20 mouse cellular contexts compared by ENCODE assay signal in genomic region chr4:87751515-87751864, GRCm38 (mm10).
DNase-seq lines count a peak whose midpoint lies in the region; ATAC-seq lines count a peak whose summit lies in the region.
"Had no signal": no experiment of that assay in that cellular context is flagged by ENCODE, and none has a peak within 500 bp of the region (broad histone marks: within the 10 kb centered on the region; RNA-seq: fewer than 3 reads in every experiment).

No protein-coding gene starts in this region.

- ATAC-seq in erythroid progenitor cell, adult 5-6 weeks (replicated peaks; ENCODE audit: low FRiP score, poor library complexity, severe bottlenecking): peak; percentile 72
- peak; percentile 73 for ATAC-seq in liver, embryonic 15.5 days (ENCODE audit: insufficient read depth)
- peak; percentile 59 for ATAC-seq in megakaryocyte-erythroid progenitor cell, adult 5-6 weeks (replicated peaks; ENCODE audit: low FRiP score, low TSS enrichment, poor library complexity, severe bottlenecking)
- ATAC-seq: forebrain, embryonic 16.5 days; intestine, embryonic 15.5 days had no signal

- peaks cover 20% of the 10 kb centered on the region for H3K4me1 ChIP-seq in liver, embryonic 15.5 days (replicated peaks)
- H3K4me1 ChIP-seq in embryonic facial prominence, embryonic 10.5 days: 0 out of 2 replicates have a peak, but pooled peaks cover 6% of the 10 kb centered on the region
- H3K4me1 ChIP-seq: hindbrain, embryonic 12.5 days; intestine, embryonic 15.5 days had no signal

- intact Hi-C loops in left cerebral cortex, postnatal 14 days (cut with DNase I): no loop called here

- H3K27me3 ChIP-seq in liver, embryonic 15.5 days: no peaks in the 10 kb centered on the region
- H3K27me3 ChIP-seq in embryonic facial prominence, embryonic 10.5 days (replicated peaks; ENCODE audit: low read depth, poor library complexity, severe bottlenecking): 0 out of 2 replicates have a peak, but pooled peaks cover 6% of the 10 kb centered on the region
- H3K27me3 ChIP-seq: embryonic facial prominence, embryonic 15.5 days; heart, embryonic 13.5 days; hindbrain, embryonic 12.5 days; intestine, embryonic 15.5 days had no signal

- peak; percentile 13 for DNase-seq in c-Kit-positive CD71-positive TER-119-negative erythroid progenitor cells, embryonic 14.5 days (ENCODE audit: low read depth)
- no peak for DNase-seq in left cerebral cortex, postnatal 14 days (ENCODE audit: low spot score in 2 of 2)
- no peak for DNase-seq in gastrocnemius, adult 8-10 months (ENCODE audit: low spot score in 2 of 2)
- no peak for DNase-seq in embryonic facial prominence, embryonic 10.5 days (ENCODE audit: low spot score)
- DNase-seq: adrenal gland, adult 8-10 months; adrenal gland, postnatal 36 days; cerebellum, adult 11-12 months; cerebellum, adult 9-11 months; cerebellum, postnatal 36 days; gastrocnemius, postnatal 14 days; heart, postnatal 4 days had no signal

- 25% methylated on average over 2 of the region's 2 CpGs for WGBS in liver, embryonic 15.5 days (ENCODE audit: insufficient replicate concordance)
- 89% methylated on average over 2 of the region's 2 CpGs for WGBS in embryonic facial prominence, embryonic 10.5 days

- no peak overlapping the region for H3K4me3 ChIP-seq in liver, embryonic 15.5 days (replicated peaks)
- no peak overlapping the region for H3K4me3 ChIP-seq in embryonic facial prominence, embryonic 10.5 days
- H3K4me3 ChIP-seq: embryonic facial prominence, embryonic 15.5 days; forebrain, embryonic 12.5 days; heart, embryonic 13.5 days; hindbrain, embryonic 12.5 days; intestine, embryonic 15.5 days had no signal

- peak overlapping the region; percentile 48 for H3K4me2 ChIP-seq in liver, embryonic 15.5 days
- H3K4me2 ChIP-seq: embryonic facial prominence, embryonic 15.5 days; forebrain, embryonic 12.5 days; heart, embryonic 13.5 days; hindbrain, embryonic 12.5 days; intestine, embryonic 15.5 days had no signal

- H3K9ac ChIP-seq in liver, embryonic 15.5 days: no peak overlapping the region
- H3K9ac ChIP-seq: embryonic facial prominence, embryonic 15.5 days; forebrain, embryonic 12.5 days; heart, embryonic 13.5 days; hindbrain, embryonic 12.5 days; intestine, embryonic 15.5 days had no signal

- no peaks in the 10 kb centered on the region for H3K9me3 ChIP-seq in liver, embryonic 15.5 days (replicated peaks)
- no peaks in the 10 kb centered on the region for H3K9me3 ChIP-seq in embryonic facial prominence, embryonic 10.5 days
- H3K9me3 ChIP-seq: embryonic facial prominence, embryonic 15.5 days; forebrain, embryonic 12.5 days; hindbrain, embryonic 12.5 days; intestine, embryonic 15.5 days had no signal

- H3K36me3 ChIP-seq in liver, embryonic 15.5 days (replicated peaks): no peaks in the 10 kb centered on the region
- no peaks in the 10 kb centered on the region for H3K36me3 ChIP-seq in embryonic facial prominence, embryonic 10.5 days (replicated peaks)
- H3K36me3 ChIP-seq: embryonic facial prominence, embryonic 15.5 days; forebrain, embryonic 12.5 days; heart, embryonic 13.5 days; hindbrain, embryonic 12.5 days; intestine, embryonic 15.5 days had no signal

- H3K27ac ChIP-seq in liver, embryonic 15.5 days (replicated peaks): no peak overlapping the region
- no peak overlapping the region for H3K27ac ChIP-seq in embryonic facial prominence, embryonic 10.5 days (replicated peaks)
- H3K27ac ChIP-seq: embryonic facial prominence, embryonic 15.5 days; forebrain, embryonic 12.5 days; heart, embryonic 13.5 days; hindbrain, embryonic 12.5 days; intestine, embryonic 15.5 days had no signal
